Mouse (Mus musculus) neural tube, embryonic 14.5 days (tissue): ENCODE measurements around the gene Ptpre. TPM values are rescaled to one million over a fixed set of nuclear protein-coding genes. Genes with fewer than 3 reads are reported as not detected.

ENCODE experiments used
- ATAC-seq: fragments of 200-750 bp; cut with Nextera tagmentation; 2 replicates; pipeline ENCODE4 v1.8.0; 2017; ENCODE audit warnings: low read depth, mild to moderate bottlenecking, moderate TSS enrichment, moderate library complexity
- H3K27ac ChIP-seq: fragments of 300-500 bp; sonication (generic); 2 replicates; pipeline ENCODE4 v1.5.1; 2014; ENCODE audit warnings: low read depth, mild to moderate bottlenecking, control low read depth, low read length, moderate library complexity, mixed read lengths
- H3K27me3 ChIP-seq: fragments of 300-500 bp; sonication (generic); 2 replicates; pipeline ENCODE4 v1.6.1; 2014; ENCODE audit warnings: low read length; ENCODE audit not compliant: control insufficient read depth, insufficient read depth
- H3K36me3 ChIP-seq: fragments of 300-500 bp; sonication (generic); 2 replicates; pipeline ENCODE4 v1.6.1; 2014; ENCODE audit warnings: low read length, mixed read lengths; ENCODE audit not compliant: control insufficient read depth, insufficient read depth
- H3K4me1 ChIP-seq: fragments of 300-500 bp; sonication (generic); 2 replicates; pipeline ENCODE4 v1.6.1; 2014; ENCODE audit warnings: low read length; ENCODE audit not compliant: control insufficient read depth, insufficient read depth
- H3K4me2 ChIP-seq: fragments of 300-500 bp; sonication (generic); 2 replicates; pipeline ENCODE4 v1.6.1; 2014; ENCODE audit warnings: mild to moderate bottlenecking, low read depth, low read length, control low read depth
- H3K4me3 ChIP-seq: fragments of 300-500 bp; sonication (generic); 2 replicates; pipeline ENCODE4 v1.5.1; 2014; ENCODE audit warnings: low read depth, low read length, control low read depth, mixed read lengths
- H3K9ac ChIP-seq: fragments of 300-500 bp; sonication (generic); replicated peaks from 2 replicates; pipeline ENCODE4 v1.6.1; 2014; ENCODE audit warnings: low read depth, mild to moderate bottlenecking, control low read depth, low read length, mixed read lengths
- H3K9me3 ChIP-seq: fragments of 300-500 bp; sonication (generic); 2 replicates; pipeline ENCODE4 v1.6.1; 2016; ENCODE audit warnings: low read length; ENCODE audit not compliant: control insufficient read depth
- WGBS: fragments of 180-500 bp; shearing (Covaris S2); extraction: QIAGEN DNeasy Blood & Tissue Kit; methylation state at CpG from one replicate; pipeline ENCODE4 v1.1.7; 2014; 5-methylcytosine and 5-hydroxymethylcytosine counted together
- polyA plus RNA-seq: library from polyadenylated mRNA; unstranded; fragments of >200 nt; fragmentation: Nextera tagmentation; extraction: Ambion mirVana; gene quantifications from 2 replicates; pipeline ENCODE4 v1.2.1, GENCODE M21; 2014

Gene Ptpre
- polyA plus RNA-seq, 1 experiment from 2014 or later, result 15.4 TPM

DNA sequence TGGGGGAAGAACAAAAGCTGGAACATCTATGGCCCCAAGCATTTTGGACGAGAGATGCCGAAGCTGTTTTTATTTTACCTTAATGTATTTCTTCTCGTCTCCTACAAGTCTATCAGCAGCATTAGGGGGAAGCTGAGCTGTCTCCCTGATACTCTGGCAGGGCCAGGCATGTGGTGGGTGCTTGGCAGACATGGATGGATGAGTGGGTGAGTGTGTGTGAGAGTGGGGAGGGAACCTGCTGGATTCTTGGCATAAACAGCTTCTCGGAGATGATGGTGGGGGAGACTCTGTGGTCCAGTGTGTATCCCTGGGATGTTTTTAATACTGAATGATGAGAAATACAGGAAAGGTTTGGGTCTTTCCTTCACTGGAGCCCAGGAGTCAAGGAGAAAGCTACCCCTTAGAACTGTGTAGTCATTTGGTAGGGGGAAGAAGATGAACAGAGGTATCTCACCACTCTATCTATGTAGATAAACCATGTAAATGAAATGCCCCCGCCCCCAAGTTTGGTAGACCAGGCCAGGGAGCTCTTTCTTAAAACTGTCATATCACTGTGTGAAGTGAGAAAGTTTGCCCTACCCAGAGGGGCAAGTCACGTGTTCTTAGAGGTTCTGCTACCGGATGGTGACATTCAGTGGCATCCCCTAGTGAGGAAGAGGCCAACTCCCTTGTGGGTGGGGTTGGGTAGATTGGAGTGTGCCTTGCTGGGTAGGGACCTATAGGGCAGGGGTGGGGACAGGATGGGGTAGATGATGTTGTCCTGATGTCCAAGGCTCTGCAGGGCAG, 43.2 kb downstream of the Ptpre start:
- H3K36me3 ChIP-seq, result no peaks in the 10 kb centered on the region
- WGBS, result 83% methylated on average over 7 of the region's 7 CpGs

GRCm38 (mm10) chr7:135581128-135581527, 43.8 kb downstream of the Ptpre start:
- Histone ChIP-seq H3K4me2 (no peak overlapping the region), H3K9me3 (no peaks in the 10 kb centered on the region), H3K27ac (no peak overlapping the region), H3K9ac (no peak overlapping the region), H3K27me3 (no peaks in the 10 kb centered on the region), H3K4me3 (no peak overlapping the region), H3K36me3 (no peaks in the 10 kb centered on the region), H3K4me1 (no peaks in the 10 kb centered on the region)
- WGBS, result 89% methylated on average over 5 of the region's 5 CpGs
- no peak for ATAC-seq

More for the DNA sequence above, 43.2 kb downstream of the Ptpre start:
- Histone ChIP-seq H3K4me1 (no peaks in the 10 kb centered on the region), H3K4me2 (no peak overlapping the region), H3K9ac (no peak overlapping the region), H3K4me3 (no peak overlapping the region), H3K27me3 (no peaks in the 10 kb centered on the region), H3K9me3 (no peaks in the 10 kb centered on the region), H3K27ac (no peak overlapping the region)
- ATAC-seq, result no peak

- H3K4me2 ChIP-seq, result no peak overlapping the region
- H3K4me1 ChIP-seq, result no peaks in the 10 kb centered on the region
- no peak overlapping the region for H3K27ac ChIP-seq
- H3K36me3 ChIP-seq, result no peaks in the 10 kb centered on the region
- H3K9ac ChIP-seq, result no peak overlapping the region
- H3K4me3 ChIP-seq, result no peak overlapping the region
- H3K27me3 ChIP-seq, result no peaks in the 10 kb centered on the region
- 89% methylated on average over 1 of the region's 1 CpGs for whole genome bisulfite sequencing
- ATAC-seq, result no peak
- no peaks in the 10 kb centered on the region for H3K9me3 ChIP-seq
Measured at GRCm38 (mm10) chr7:135585125-135585687, 47.9 kb downstream of the Ptpre start.

GRCm38 (mm10) chr7:135586402-135586801, 49.1 kb downstream of the Ptpre start:
- Histone ChIP-seq H3K4me2 (no peak overlapping the region), H3K4me3 (no peak overlapping the region), H3K9me3 (no peaks in the 10 kb centered on the region), H3K27ac (no peak overlapping the region), H3K36me3 (no peaks in the 10 kb centered on the region), H3K4me1 (no peaks in the 10 kb centered on the region), H3K27me3 (no peaks in the 10 kb centered on the region), H3K9ac (no peak overlapping the region)
- ATAC-seq, result no peak
- WGBS, result 35% methylated on average over 4 of the region's 4 CpGs

DNA sequence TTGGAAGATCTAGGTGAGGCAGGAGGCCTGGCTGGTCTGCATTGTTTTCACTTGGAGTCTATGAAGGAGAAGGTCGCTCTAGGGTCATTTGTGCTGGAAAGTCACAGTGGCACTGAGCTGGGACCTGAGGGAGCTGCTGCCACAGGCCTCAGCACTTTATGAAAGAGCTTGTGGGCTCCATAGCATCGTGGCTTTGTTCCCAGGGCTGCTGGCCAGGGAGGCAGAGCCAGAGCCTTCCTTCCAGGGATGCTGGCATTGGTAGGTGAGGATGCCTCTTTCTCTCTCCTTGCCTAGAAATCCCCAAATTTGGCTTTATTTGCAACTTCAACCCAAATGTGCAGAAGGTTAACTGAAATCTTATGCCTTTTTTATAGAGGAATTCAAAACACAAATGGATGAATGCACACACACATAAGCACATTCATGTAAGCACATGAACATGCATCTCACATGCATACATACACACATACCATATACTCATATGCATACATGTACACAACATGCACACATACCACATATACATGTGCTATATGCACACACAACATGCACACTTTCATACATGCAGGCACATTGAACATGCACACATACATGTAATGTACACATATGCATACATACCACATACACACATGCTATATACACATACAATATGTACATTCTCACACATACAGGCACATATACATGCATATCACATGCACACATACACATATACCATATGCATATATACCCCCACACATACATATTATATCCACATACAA, 50.7 kb downstream of the Ptpre start:
- WGBS, result 61% methylated on average over 2 of the region's 2 CpGs
- H3K36me3 ChIP-seq, result no peaks in the 10 kb centered on the region
- no peak overlapping the region for H3K27ac ChIP-seq
- no peaks in the 10 kb centered on the region for H3K4me1 ChIP-seq
- H3K4me2 ChIP-seq, result no peak overlapping the region
- H3K9me3 ChIP-seq, result no peaks in the 10 kb centered on the region
- no peak overlapping the region for H3K4me3 ChIP-seq
- no peaks in the 10 kb centered on the region for H3K27me3 ChIP-seq
- H3K9ac ChIP-seq, result no peak overlapping the region
- no peak for ATAC-seq

DNA sequence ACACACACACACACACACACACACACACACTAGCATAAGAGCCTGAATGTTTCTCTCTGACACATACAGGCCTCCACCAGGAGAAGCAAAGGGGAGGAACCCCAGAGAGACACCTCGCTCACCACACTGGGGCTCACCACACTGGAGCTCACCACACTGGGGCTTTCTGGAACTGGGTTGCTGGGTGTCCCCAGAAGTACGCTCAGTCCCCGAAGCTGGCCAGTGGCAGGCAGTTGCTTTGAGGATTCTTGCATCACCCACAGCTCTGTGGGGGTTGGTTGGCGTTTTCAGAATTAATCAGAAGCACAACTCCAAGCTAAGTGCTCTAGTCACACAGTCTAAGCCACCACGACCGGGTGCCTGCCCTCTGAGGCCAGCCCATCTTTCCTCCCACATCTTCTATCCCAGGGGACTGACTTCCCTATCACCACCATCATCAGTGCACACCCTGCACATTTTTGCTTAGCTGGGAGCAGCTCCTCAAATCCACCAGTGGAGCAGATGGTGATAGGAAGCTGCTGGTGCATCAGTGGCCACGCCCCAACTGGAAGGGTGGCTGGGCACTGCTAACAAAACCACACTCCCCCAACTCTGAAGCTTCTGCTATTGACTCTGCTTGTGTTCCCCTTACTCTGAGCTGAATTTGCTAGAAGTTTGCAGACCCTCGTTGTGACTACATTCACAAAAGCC, 51.5 kb downstream of the Ptpre start:
- Histone ChIP-seq H3K9me3 (no peaks in the 10 kb centered on the region), H3K4me1 (no peaks in the 10 kb centered on the region), H3K4me2 (no peak overlapping the region), H3K27me3 (no peaks in the 10 kb centered on the region), H3K4me3 (no peak overlapping the region), H3K36me3 (no peaks in the 10 kb centered on the region), H3K27ac (no peak overlapping the region), H3K9ac (no peak overlapping the region)
- no peak for ATAC-seq
- 82% methylated on average over 8 of the region's 8 CpGs for WGBS

- 92% methylated on average over 2 of the region's 2 CpGs for WGBS
Measured at GRCm38 (mm10) chr7:135591461-135591860, 54.2 kb downstream of the Ptpre start.

GRCm38 (mm10) chr7:135593286-135593685, 56.0 kb downstream of the Ptpre start:
- no peak for ATAC-seq
- H3K4me2 ChIP-seq, result no peak overlapping the region
- no peak overlapping the region for H3K9ac ChIP-seq
- no peaks in the 10 kb centered on the region for H3K27me3 ChIP-seq
- H3K9me3 ChIP-seq, result no peaks in the 10 kb centered on the region
- H3K4me1 ChIP-seq, result peaks cover 21% of the 10 kb centered on the region
- H3K36me3 ChIP-seq, result no peaks in the 10 kb centered on the region
- no peak overlapping the region for H3K27ac ChIP-seq
- H3K4me3 ChIP-seq, result no peak overlapping the region
- WGBS, result 85% methylated on average over 5 of the region's 5 CpGs

More at GRCm38 (mm10) chr7:135591461-135591860, 54.2 kb downstream of the Ptpre start:
- no peak overlapping the region for H3K27ac ChIP-seq
- H3K9me3 ChIP-seq, result no peaks in the 10 kb centered on the region
- no peak overlapping the region for H3K4me3 ChIP-seq
- H3K27me3 ChIP-seq, result no peaks in the 10 kb centered on the region
- H3K4me1 ChIP-seq, result peaks cover 9% of the 10 kb centered on the region; the same call in 1 of the 2 replicates
- no peak overlapping the region for H3K4me2 ChIP-seq
- no peak overlapping the region for H3K9ac ChIP-seq
- no peaks in the 10 kb centered on the region for H3K36me3 ChIP-seq
- no peak for ATAC-seq
